Mouse (Mus musculus) ovary, postnatal 36 days (tissue): ENCODE measurements at regions not wholly inside any gene's neighbourhood (a gene's known extent, or its start where the extent isn't known, plus 50 kb on each side); places are given as distances from the start of the nearest gene placed in this dataset.

Experiments
- DNase-seq: peaks from one replicate; pipeline ENCODE4 v3.0.0; 2022; ENCODE audit warnings: low spot score, mixed read lengths

DNA sequence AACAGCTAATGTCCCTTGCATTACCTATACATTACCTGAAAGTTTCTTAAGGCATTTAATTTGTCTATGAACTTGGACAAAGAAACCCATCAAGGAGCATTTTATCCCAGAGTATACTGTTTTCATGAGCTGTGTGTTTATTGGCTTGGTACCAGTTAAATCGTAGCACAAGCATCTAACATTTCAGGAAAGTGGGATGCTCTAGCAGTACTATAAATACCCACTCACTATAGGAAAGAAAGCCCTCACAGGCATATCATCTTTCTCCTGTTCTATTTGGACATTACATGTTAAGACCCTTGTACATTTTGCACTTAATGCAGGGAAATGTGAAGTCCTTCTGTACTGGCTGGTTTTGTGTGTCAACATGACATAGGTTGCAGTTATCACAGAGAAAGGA, 163.9 kb downstream of the Ptprc start:
- DNase-seq, result no peak

DNA sequence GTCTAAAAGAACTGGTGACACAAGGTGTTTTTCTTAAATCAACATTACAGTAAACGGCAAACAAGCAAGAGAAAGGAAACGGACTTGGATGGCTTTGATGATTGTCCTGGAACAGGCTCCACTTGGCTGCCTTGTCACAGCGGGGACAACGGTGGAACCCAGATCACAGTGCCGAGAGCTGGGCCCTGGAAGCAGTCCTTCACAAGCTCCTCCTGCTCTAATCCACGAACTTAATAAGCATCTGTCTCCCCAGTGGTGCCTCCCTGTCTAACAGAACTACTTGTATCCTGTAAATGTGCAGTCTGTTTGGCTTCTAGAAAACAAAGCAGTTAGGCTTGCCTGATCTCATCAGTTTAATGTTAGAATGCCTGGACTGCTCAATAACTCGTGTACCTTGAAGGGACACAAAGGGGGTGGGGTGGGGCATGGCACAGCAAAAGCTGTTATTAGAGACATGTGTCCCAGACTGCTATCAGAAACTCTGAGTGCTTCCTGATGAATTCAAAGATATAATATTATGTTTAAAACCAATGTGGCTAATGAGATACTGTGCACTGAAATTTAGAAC, 164.5 kb downstream of the Ptprc start:
- no peak for DNase-seq

DNA sequence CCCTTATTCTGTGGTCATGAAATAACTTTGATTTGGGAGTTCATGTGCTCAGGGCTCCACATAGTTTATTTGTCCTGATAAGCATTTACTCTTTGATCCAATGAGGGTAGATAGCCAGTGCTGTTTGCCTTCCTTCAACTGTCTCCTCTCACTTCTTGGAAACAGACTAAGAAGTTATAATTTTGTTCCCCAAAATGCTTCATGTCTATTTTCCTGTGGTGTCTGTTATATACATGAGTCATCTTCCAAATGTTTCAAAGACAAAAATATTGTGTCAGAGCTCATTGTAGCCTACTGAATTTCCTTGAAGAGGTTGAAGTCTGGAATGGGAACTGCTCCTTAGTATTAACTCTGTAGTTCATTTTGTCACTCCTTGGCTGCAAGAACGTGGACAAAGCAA, 168.7 kb downstream of the Ptprc start:
- DNase-seq, result no peak

DNA sequence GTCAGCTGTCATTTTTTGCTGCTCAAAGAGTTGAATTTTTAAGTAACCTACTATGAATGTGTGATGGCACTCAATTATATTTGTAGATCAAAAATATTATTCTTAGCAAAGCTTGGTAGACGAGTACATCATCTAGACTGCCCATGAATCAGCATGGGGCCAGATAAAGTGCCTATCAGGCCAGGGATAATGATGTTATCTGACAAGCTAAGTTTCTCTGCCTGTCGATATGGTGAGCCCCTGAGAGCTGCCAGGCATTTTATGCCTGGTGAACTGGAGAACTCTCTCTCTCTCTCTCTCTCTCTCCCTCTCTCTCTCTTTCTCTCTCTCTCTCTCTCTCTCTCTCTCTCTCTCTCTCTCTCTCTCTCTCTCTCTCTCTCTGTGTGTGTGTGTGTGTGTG, 171.2 kb downstream of the Ptprc start:
- no peak for DNase-seq

DNA sequence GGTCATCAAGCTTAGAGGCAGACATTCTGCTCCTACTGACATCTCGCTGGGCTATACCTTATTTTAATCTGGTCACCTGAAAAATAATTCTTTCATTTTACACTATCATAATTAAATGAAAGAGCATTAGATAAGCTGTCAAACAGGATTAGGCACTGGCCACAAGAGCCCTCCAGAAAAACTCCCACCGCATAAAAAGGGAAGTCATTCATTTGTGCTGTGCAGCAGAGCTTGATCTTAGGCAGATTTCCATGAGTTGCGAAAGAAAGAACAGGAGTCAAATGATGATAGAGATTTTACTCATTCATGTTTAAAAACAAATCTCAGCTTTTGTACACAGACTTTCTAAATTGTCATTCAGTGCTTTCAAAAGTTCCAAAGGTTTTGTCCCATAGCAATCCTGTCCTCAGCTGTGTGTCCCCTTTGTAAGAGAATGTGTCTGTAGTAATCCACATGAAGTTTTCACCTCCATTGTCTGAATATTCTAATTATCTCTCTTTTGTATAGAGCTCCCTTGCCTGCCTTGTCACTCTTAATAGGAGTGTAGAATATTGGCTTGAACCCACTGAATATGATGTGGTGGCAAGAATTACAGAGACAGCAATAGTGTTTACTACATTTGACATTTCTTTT, 176.1 kb downstream of the Ptprc start:
- DNase-seq, result no peak

DNA sequence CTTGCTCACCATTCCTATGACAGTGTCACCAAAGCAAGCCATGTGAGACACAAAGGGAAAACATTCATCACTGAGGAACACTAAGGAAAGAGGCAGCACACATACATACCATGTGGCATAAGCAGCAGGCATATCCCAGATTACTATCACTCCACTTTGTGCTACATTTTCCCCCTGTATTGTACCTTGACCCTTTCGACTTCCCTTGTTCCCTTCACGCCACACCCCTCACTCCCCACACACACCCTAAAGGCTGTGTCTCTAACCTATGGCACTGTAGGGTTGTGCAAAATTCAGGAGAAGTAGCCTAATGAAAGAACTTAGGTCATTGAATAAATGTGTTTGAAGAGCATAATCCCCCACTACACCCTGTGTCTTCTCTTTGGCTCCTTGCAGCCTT, 179.5 kb downstream of the Ptprc start:
- no peak for DNase-seq

DNA sequence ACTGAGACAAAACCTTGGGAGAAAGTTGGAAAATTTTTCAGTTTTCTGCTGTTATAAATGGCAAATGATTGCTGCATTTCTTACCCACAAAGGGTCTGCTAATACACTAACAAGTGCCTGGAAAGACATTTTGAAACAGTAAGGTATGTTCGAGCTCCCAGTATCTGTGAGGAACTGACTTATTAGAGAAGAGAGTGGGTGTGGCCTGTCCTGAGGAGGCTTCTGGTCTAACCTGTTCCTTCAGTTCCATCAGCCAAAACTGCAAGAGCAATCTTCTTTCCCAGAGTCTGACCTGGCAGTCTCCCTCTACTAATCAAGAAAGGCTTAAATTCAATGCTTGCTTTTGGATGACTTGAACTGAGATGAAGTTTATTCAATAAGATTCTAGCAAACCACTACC, 183.6 kb downstream of the Ptprc start:
- DNase-seq, result no peak

DNA sequence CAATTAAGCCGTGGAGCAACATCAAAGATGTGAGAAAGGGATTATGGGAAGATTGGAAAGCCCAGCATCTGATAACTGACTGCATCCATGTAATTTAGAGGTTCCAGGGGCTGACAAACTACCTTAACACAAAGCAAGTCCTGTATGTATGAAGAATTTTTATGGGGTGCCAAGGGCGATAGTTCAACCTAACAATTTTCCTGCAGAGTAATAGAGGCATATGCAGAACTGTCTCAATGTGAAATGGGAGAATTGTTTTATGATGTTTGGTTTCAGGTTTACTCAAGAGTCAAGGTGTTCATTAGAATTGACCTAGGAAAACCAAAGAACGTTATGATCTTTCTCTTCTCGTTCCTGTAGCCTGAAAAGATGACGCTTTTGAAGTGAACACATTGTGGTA, 184.1 kb downstream of the Ptprc start:
- DNase-seq, result no peak

DNA sequence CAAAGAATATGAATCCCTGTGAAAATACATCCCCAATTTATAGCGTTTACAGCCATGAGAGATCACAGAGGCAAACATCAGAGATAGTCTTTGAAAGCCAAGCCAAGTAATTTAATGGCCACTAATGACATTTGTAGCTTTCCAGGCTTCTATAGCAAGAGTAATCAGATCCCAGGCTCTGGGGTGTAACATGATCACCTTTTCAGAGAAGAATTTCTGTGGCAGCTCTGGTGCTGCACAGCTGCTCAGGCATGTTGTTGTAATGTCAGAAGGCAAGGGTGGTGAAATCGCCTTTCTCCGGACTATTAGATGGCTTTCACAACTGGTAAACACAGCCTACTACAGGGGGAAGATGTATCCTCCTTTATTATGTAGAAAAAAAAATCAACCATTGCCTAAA, 202.1 kb downstream of the Ptprc start:
- DNase-seq, result no peak

DNA sequence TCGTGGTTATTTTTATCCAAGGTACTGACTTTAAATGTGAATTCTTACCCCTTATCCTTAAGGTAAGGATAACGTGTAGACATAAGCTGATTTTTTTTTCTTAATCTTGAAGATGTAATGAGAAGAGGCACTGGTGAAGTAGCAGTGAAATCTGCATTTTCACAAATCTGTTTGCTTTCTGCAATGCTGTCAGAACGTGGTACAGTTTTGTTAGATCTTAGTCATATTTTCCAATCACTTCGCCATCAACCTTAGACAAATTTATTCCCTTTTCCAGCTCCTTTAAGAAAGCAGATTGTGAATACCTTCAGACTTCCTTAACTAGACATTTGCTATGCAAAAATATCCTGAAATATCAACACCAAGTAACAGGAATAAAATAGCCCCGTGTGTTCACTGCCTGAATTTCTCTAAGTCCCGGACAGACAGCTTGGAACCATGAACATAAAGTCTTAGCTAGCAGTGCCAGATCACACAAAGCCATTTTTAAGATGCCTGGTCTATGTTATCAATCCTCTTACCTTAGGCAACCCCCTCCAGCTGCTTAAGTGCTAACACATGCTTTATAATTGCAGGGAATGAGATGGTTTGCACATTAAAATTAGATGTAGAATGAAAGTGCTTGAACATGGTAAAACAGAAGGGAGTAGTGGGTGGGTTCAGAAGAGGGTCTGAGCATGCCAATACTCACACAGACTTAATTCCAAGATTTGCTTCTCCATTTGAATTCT, 202.7 kb downstream of the Ptprc start:
- DNase-seq, result no peak

DNA sequence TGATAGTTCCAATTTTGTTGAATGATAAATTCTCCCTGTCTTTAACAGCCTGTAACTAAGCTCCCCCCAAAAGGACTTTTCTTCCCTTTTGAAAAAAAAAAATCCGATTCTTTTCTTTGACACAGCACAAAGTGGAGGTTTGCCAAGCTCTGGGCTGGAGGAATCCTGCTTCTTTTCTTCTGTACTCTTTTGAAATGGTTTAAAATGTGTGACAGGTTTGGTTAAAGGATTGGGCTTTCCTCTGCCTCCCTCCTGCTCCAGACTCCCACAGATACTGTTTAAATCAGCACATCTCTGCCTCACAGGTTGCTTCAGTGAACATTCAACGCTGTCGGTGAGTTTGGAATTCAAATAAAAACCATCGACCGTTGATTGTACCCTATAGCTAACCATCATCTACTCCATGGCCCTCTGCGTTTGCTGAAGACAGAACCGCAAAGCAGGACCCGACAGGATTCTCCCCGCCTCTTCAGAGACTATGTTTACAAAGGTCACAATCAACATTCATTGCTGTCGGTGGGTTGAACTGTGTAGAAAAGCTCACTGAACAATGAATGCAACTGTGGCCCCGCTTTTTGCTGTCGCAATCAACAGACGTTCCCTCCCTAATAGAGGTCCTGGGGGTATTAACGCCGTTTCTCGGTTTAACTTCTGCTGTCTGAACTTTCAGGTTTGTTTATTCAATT, 209.2 kb downstream of the Ptprc start:
- no peak for DNase-seq

DNA sequence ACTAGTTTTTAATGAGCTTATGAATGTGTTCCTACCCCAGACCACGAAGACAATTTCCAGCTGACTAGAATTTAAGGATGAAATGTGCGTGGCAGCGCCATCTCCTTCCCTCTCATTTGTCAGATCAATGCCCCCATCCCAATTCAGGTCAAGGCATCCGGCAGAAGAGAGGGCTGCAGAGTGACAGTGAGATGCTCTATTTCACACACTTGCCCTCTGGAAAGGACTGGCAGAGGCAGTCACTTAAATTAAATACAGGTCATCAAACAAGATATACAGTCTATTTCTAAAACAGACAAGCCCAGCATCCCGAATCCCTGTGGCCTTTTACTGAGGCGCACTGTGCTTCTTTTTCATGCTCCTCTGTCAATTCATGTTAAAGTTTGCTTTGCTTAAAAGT, 211.9 kb downstream of the Ptprc start:
- DNase-seq, result no peak

DNA sequence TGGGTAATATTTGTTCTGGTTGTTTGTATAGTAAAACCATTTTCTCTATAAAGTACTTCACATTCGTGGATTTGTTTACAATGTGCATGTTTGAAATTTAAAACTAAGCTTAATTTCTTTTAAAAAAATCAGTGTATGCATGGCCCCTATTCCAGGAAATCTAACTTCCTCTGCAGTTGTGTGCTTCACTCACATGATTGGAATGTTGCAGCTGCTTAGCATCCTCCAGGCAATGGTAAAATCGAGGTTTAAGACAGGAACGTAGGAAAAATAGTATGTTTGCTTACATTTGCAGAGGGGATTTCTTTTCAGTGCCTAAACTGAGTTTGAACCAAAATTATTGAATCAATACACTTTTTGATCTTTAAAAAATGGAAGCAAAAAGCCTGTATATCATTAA, 217.5 kb downstream of the Ptprc start:
- no peak for DNase-seq

DNA sequence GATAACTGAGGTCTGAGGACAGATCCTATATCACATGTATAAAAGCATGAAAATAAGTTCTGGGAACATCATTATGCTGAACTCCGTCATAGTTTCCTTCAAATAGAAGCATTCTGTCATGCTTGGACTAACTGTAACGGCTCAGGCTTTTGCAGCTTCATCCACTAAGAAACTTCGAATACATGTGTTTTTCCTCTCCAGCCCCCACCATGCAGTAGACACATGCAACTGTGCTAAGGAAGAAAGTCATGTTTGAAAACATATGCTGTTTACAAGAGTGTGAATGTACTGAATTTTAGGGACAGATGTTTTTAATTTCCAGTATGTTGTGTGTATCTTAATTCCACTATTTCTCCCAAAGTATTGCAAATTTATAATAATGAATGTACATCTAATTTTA, 219.5 kb downstream of the Ptprc start:
- DNase-seq, result no peak

DNA sequence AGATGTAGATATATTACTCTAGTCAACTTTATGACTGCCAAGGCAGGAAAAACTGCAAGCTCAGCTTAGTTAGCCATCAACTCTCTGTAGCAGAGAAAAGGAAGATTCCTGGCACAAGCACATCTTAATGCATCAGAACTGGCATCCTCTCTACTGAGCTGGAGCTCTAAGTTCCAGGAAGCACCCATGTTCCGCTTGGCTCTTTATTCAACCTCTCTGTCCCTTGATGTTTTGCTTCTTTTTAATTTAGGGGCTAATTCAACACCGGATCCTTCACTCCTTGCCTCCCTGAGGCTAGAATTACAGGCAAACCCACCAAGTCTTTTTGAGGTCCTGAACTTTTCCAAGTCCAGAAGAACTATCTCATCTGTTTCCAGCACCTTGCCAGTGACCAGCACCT, 220.4 kb downstream of the Ptprc start:
- DNase-seq, result no peak

DNA sequence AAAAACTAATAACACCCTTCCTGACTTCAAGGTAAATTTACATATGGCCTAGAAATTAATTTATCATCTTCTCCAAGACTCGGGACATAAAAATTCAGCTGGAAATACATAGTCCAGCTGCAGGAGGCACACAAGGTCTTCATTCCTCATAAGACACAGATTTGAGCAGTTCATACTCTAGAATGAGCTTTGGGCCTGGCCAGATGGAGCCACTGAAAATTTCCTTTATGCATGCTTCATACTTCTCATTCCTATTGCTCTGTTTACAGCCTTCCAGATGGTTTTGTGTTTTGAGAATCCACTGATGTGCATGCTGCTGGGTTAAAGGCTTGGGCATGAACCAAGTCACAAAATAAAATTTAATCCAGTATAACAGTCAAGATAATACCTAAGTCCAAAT, 222.1 kb downstream of the Ptprc start:
- DNase-seq, result no peak

DNA sequence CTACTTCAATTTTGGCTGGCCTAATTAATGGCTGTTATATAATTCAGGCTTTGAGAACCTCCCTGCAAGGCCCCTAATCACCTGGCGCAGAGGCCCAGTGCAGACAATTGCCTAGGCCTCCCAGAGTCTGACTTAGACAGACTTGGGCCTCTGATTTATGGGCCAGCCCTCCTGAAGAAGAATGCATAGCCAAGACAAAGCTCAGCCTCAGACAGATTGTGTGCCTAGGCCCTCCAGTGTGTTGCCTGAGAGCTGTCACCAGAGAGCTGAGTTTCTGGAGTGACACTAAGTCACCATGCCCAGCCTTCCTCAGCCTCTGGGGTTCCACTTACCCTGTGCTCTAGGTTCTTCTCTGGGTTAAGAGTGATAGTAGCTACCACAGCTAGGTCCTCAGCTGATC, 222.7 kb downstream of the Ptprc start:
- no peak for DNase-seq

DNA sequence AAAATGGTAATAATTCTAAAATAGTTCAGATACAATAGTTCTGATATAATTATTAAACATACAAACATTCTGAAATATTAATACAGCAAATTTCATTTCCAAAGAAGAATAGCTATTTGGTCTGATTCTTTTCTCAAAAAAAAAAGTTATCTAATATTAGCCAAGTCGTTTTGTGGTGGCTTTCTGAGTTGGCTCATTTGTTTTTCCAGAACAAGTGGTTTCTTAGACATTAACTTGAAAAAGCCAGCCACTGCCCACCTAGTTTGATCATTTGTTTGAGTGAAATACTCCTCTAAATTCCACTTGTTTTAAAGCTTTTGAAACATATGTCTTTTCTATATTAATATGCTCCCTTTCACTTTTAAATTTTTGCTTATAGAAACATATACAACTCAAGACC, 227.6 kb downstream of the Ptprc start:
- no peak for DNase-seq

DNA sequence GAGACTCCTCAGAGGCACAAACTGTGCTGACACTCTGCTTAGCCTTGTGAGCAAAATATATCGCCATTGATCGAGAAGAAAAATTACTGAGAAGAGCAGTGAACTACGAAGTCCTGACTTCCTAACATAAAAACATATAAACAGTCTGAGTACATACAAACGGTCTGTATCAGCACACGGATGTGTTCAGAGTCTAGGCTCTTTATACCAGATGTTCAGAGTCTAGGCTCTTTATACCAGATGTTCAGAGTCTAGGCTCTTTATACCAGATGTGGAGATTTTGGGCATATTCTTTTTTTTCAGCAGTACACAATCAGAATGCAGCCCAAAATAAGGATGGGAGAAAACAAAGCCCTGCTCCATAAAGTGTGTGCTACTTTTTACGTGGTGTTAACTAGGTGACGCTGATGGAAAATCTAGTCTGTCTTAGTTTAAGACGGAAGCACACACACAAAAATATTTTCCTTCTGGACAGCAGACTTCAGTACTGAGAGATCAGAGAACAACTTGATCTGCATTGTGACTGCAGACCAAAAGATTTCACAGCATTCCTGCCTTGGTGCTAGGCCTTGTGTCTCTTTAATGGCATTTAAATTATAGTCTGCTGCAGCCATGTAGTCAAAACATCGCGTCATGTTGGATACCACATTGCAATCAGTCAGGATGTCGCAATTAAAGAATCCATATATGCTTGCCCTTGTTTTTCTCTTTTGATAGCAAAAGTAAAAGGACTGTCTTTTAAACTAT, 233.6 kb downstream of the Ptprc start:
- DNase-seq, result no peak

DNA sequence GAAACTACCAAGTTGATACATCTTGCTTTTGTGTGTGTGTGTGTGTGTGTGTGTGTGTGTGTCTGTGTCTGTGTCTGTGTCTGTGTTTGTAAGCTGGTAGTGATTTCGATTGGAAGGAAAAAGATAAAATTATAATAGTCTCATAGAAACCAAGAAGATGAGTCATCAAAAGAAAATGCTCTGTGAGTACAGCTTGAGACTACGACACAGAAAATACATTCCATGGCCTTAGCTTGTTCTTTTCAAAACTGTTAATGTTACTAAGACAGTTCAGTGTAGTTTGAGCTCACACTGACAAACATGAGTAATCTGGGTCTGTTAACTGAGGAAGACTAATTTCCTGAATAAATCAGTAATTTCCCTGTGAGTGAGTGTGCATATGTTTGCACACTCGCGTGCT, 239.8 kb downstream of the Ptprc start:
- DNase-seq, result no peak

DNA sequence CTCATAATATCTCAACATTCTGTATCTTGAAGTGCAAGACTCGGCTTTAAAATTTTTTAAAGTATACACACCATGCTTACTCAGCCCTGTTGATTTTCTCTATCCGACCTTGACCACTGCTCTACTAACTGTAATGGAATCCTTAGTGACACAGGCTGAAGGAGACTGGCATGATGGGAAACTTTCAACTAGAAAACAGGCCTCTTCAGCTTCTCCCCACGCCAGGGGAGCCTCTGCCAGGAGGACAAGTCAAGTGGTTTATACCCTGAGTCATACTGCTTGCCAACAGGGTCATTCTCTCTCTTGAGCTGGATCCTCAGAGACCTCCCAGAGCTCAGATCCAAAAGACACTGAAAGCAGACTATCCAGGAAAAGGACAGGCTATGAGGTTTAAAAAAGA, 245.7 kb downstream of the Ptprc start:
- DNase-seq, result peak; percentile 10

DNA sequence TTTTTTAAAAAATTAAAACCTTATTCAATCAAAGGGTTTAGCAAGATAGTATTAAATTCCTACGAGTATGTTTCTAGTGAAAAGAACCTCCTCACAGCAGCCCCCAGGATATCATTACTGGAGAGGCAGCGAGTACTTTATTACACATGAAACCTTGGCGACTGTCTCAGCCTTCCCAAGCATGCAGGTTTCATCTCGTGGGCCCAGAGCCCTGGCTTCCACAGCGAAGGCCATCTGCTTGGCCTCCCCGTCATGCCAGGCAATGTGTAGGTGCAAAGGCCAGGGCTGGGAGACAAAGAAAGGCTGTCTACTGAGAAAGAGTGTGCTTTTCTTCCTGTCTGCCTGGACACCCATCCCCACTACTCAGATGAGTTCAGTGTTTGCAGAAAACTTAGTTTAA, 247.0 kb downstream of the Ptprc start:
- DNase-seq, result peak; percentile 27

DNA sequence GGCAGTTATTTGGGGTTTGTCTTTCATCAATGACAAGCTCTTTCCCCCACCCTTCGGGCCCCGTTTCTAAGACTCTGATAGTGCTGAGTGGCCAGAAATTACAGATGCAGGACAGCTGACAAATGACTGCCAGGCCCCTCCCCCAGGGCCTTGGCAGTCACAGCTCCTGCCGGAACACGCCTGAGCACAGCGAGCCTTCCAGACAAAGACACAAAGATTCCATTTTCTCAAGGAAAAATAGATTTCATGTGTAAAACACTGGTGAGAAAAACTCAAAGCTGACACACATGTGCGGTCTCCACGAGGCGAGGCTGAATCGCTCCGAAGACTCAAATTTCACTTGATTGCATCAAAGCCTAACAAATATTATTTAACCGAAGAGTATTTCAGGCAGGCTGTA, 247.6 kb downstream of the Ptprc start:
- peak; percentile 59 for DNase-seq
